In the genomic region with DNA sequence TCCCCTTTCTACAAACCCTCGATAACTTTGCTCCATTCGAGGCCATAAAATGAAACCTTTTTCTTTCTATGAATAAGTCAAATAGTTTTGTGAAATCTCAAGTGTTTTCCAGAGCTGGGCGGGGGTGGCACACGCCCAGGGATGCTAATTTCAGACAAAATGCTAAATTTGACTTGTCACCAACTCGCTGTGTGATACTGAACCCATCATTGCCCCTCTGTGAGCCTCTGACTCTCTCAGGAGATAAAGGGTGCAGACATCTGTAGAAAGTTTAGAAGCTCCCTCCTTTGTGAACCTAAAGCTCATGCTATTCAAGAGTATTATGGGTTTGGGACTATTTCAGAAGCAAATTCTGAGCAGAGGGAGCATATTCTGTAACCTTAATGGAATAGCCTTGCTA, we compare ENCODE assay signal across 21 mouse cellular contexts. TPM values are rescaled to one million over a fixed set of nuclear protein-coding genes. Genes with fewer than 3 reads are reported as not detected.
A peak's percentile ranks its signal among the peaks of the same experiment; 100 is the strongest.
DNase-seq lines count a peak whose midpoint lies in the region; ATAC-seq lines count a peak whose summit lies in the region.
"Had no signal": no experiment of that assay in that cellular context is flagged by ENCODE, and none has a peak within 500 bp of the region (broad histone marks: within the 10 kb centered on the region; RNA-seq: fewer than 3 reads in every experiment).

No protein-coding gene starts in this region.

- peaks cover 47% of the 10 kb centered on the region for H3K4me1 ChIP-seq in heart, embryonic 13.5 days
- peaks cover 19% of the 10 kb centered on the region for H3K4me1 ChIP-seq in liver, embryonic 11.5 days (replicated peaks; ENCODE audit: control insufficient read depth, insufficient read depth, low read length)
- H3K4me1 ChIP-seq: embryonic facial prominence, embryonic 12.5 days; forebrain, embryonic 15.5 days; hindbrain, embryonic 15.5 days had no signal

- no peak for ATAC-seq in CD4-positive, CD25-positive, alpha-beta regulatory T cell, adult 4 months
- no peak for ATAC-seq in heart, embryonic 13.5 days (ENCODE audit: extremely low read depth, insufficient number of reproducible peaks, low FRiP score, low TSS enrichment)
- no peak for ATAC-seq in liver, embryonic 11.5 days (replicated peaks; ENCODE audit: low FRiP score)
- ATAC-seq: activated CD4-positive, CD25-positive, alpha-beta regulatory T cell, adult 4 months; forebrain, embryonic 15.5 days; Patski had no signal

- H3K27me3 ChIP-seq in heart, embryonic 13.5 days (replicated peaks): no peaks in the 10 kb centered on the region
- peaks cover 3% of the 10 kb centered on the region; the same call in 1 of the 2 replicates for H3K27me3 ChIP-seq in liver, embryonic 11.5 days (replicated peaks; ENCODE audit: control insufficient read depth, insufficient read depth, low read length)
- H3K27me3 ChIP-seq: CH12.LX; embryonic facial prominence, embryonic 12.5 days; forebrain, embryonic 15.5 days; hindbrain, embryonic 15.5 days; Patski had no signal

- H3K9ac ChIP-seq in heart, embryonic 13.5 days: no peak overlapping the region
- H3K9ac ChIP-seq in liver, embryonic 11.5 days (ENCODE audit: low read depth, low read length): no peak overlapping the region
- H3K9ac ChIP-seq: embryonic facial prominence, embryonic 12.5 days; forebrain, embryonic 15.5 days; hindbrain, embryonic 15.5 days had no signal

- DNase-seq in CD4-positive, CD25-positive, alpha-beta regulatory T cell, adult 2 months (ENCODE audit: low read depth, low spot score): peak; percentile 46
- no peak for DNase-seq in heart, adult 8-10 months (ENCODE audit: low spot score)
- DNase-seq in liver: peak; percentile 40
- DNase-seq in liver, embryonic 11.5 days (ENCODE audit: low spot score): no peak
- peak; percentile 69 for DNase-seq in induced T-regulatory cell, adult 2 months (ENCODE audit: low read depth)
- no peak for DNase-seq in urinary bladder, postnatal 10 days (ENCODE audit: low spot score)
- DNase-seq: adrenal gland, postnatal 14 days; B cell, adult 2 months; cerebellum, adult 11-12 months; cerebellum, adult 9-10 months; cerebellum, postnatal 25 days; gastrocnemius, postnatal 36 days; heart, postnatal 36 days had no signal

- WGBS in heart, embryonic 13.5 days: 39% methylated on average over 5 of the region's 5 CpGs
- 69% methylated on average over 5 of the region's 5 CpGs for WGBS in liver, embryonic 11.5 days

- no peaks in the 10 kb centered on the region for H3K9me3 ChIP-seq in heart, embryonic 13.5 days
- H3K9me3 ChIP-seq in liver, embryonic 11.5 days (ENCODE audit: control insufficient read depth, low read length): no peaks in the 10 kb centered on the region
- H3K9me3 ChIP-seq: embryonic facial prominence, embryonic 12.5 days; forebrain, embryonic 15.5 days; hindbrain, embryonic 15.5 days had no signal

- H3K27ac ChIP-seq in heart, embryonic 13.5 days (replicated peaks): peak overlapping the region; percentile 58
- H3K27ac ChIP-seq in liver, embryonic 11.5 days (ENCODE audit: low read depth, low read length): no peak overlapping the region
- H3K27ac ChIP-seq: embryonic facial prominence, embryonic 12.5 days; forebrain, embryonic 15.5 days; hindbrain, embryonic 15.5 days had no signal

- no peak overlapping the region for H3K4me2 ChIP-seq in heart, embryonic 13.5 days
- no peak overlapping the region for H3K4me2 ChIP-seq in liver, embryonic 11.5 days
- H3K4me2 ChIP-seq: embryonic facial prominence, embryonic 12.5 days; forebrain, embryonic 15.5 days; hindbrain, embryonic 15.5 days had no signal

- no peaks in the 10 kb centered on the region for H3K36me3 ChIP-seq in heart, embryonic 13.5 days
- H3K36me3 ChIP-seq in liver, embryonic 11.5 days (ENCODE audit: control insufficient read depth, insufficient read depth, low read length): no peaks in the 10 kb centered on the region
- H3K36me3 ChIP-seq: embryonic facial prominence, embryonic 12.5 days; forebrain, embryonic 15.5 days; hindbrain, embryonic 15.5 days had no signal

- H3K4me3 ChIP-seq in heart, embryonic 13.5 days: no peak overlapping the region
- no peak overlapping the region for H3K4me3 ChIP-seq in liver, embryonic 11.5 days (ENCODE audit: low read depth, low read length)
- H3K4me3 ChIP-seq: embryonic facial prominence, embryonic 12.5 days; forebrain, embryonic 15.5 days; hindbrain, embryonic 15.5 days had no signal

RNA-seq across cellular contexts. Expression of a gene that starts 46.0 kb away (rescaled TPM):
- polyA plus RNA-seq in CD4-positive, CD25-positive, alpha-beta regulatory T cell, adult 4 months (2017; shearing (Covaris generic)): 100 to 1,000 TPM; 437 to 457 TPM
- 391 and 412 TPM in 2 replicates for polyA plus RNA-seq in heart, embryonic 13.5 days (2015; fragmentation: Nextera tagmentation; extraction: Ambion mirVana)
- 100 to 1,000 TPM; 108 to 121 (median 113) TPM for total RNA-seq in heart, adult 8-10 months (2022)
- polyA plus RNA-seq in liver, embryonic 11.5 days (2014; fragmentation: Nextera tagmentation; extraction: Ambion mirVana): 309 and 312 TPM in 2 replicates

RNA-seq across cellular contexts. Expression of a gene that starts 46.1 kb away (rescaled TPM):
- polyA plus RNA-seq in CD4-positive, CD25-positive, alpha-beta regulatory T cell, adult 4 months (2017; shearing (Covaris generic)): 10 to 100 TPM; 19.5 to 30.2 TPM
- polyA plus RNA-seq in heart, embryonic 13.5 days (2015; fragmentation: Nextera tagmentation; extraction: Ambion mirVana): 85.8 and 87.0 TPM in 2 replicates
- 10 to 100 TPM; 40.8 to 49.9 (median 44.7) TPM for total RNA-seq in heart, adult 8-10 months (2022)
- 27.6 and 28.2 TPM in 2 replicates for polyA plus RNA-seq in liver, embryonic 11.5 days (2014; fragmentation: Nextera tagmentation; extraction: Ambion mirVana)

Comparison
In these comparisons a context has a peak if more than half of its experiments do, and no peak if none do; other contexts are left out.
1. DNase-seq: peak in CD4-positive, CD25-positive, alpha-beta regulatory T cell, adult 2 months (single experiment), liver (single experiment) and induced T-regulatory cell, adult 2 months (single experiment); none in heart, adult 8-10 months (single experiment), liver, embryonic 11.5 days (single experiment) and urinary bladder, postnatal 10 days (single experiment).